Mouse (Mus musculus) C2C12 (cell line): ENCODE data around the gene Stpg2. TPM values are rescaled to one million over a fixed set of nuclear protein-coding genes. Genes with fewer than 3 reads are reported as not detected.

ENCODE experiments used
- H3K27me3 ChIP-seq: one replicate; pipeline ENCODE4 v1.6.1; 2011; ENCODE audit not compliant: control insufficient read depth, insufficient read depth, insufficient read length
- H3K36me3 ChIP-seq: one replicate; pipeline ENCODE4 v1.6.1; 2011; ENCODE audit not compliant: control insufficient read depth, insufficient read depth
- H3K4me3 ChIP-seq: one replicate; pipeline ENCODE4 v1.5.1; 2011; ENCODE audit warnings: mild to moderate bottlenecking, control low read depth; ENCODE audit not compliant: poor library complexity, insufficient read depth, severe bottlenecking
- H3K79me2 ChIP-seq: one replicate; pipeline ENCODE4 v1.6.1; 2011; ENCODE audit not compliant: control insufficient read depth, insufficient read depth
- H3K79me3 ChIP-seq: one replicate; pipeline ENCODE4 v1.6.1; 2011; ENCODE audit warnings: low read depth, control low read depth
- H3ac ChIP-seq: one replicate; pipeline ENCODE3; 2011; ENCODE audit warnings: low read depth; ENCODE audit not compliant: control insufficient read depth, insufficient read length
- CEBPB ChIP-seq: IDR thresholded peaks from one replicate; pipeline ENCODE4 v1.6.1; 2011; ENCODE audit warnings: low read depth, mild to moderate bottlenecking, control low read depth, moderate library complexity
- CTCF ChIP-seq: IDR thresholded peaks from one replicate; pipeline ENCODE4 v1.5.1; 2011; ENCODE audit not compliant: control insufficient read depth, insufficient read depth, insufficient read length
- FOSL1 ChIP-seq: IDR thresholded peaks from one replicate; pipeline ENCODE4 v1.8.0; 2011; ENCODE audit warnings: mild to moderate bottlenecking, low read length; ENCODE audit not compliant: poor library complexity, insufficient read depth, severe bottlenecking
- MAX ChIP-seq: IDR thresholded peaks from one replicate; pipeline ENCODE4 v1.6.1; 2011; ENCODE audit warnings: mild to moderate bottlenecking, control low read depth
- MYOD1 ChIP-seq: IDR thresholded peaks from one replicate; pipeline ENCODE4 v1.6.1; 2011; ENCODE audit warnings: low read depth; ENCODE audit not compliant: control insufficient read depth, insufficient read length
- MYOG ChIP-seq: IDR thresholded peaks from one replicate; pipeline ENCODE4 v1.6.1; 2011; ENCODE audit not compliant: control insufficient read depth, insufficient read length; ENCODE audit errors: extremely low read depth
- USF1 ChIP-seq: IDR thresholded peaks from one replicate; pipeline ENCODE4 v1.6.1; 2011; ENCODE audit warnings: low read depth, mild to moderate bottlenecking, control low read depth, moderate library complexity
- polyA plus RNA-seq: library from polyadenylated mRNA; unstranded; fragments of >200 nt; fragmentation: generic; extraction: Trizol; gene quantifications from one replicate; pipeline ENCODE4 v1.2.1, GENCODE M21; 2012; ENCODE audit warnings: missing spikeins

Gene Stpg2
- polyA plus RNA-seq, 1 experiment: not detected

DNA sequence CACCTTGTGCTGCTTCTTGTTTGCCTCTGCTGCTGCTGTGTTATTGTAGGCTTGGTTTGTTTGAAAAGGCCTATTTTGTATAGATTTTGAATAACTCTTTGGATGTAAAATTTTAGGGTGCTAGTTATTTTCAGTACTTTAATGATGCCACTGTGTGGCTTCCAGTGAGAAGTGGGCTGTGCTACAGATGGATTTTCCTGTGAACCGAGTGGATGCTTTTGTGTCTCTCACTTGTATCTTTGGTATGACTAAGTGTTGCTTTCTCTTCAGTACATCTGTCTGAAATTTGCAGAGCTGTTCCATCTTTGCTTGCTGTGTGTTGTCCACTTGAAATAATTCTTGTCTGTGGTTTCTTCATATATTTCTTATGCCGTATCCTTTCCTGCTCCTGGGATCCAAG is 106.2 kb downstream of the Stpg2 start:
- no peaks in the 10 kb centered on the region for H3K36me3 ChIP-seq
- H3ac ChIP-seq: no peak overlapping the region
- H3K4me3 ChIP-seq: no peak overlapping the region
- H3K79me3 ChIP-seq: no peaks in the 10 kb centered on the region
- no peaks in the 10 kb centered on the region for H3K79me2 ChIP-seq
- TF ChIP-seq FOSL1 (no peak), MYOD1 (no peak), MYOG (no peak), CTCF (no peak), MAX (no peak), USF1 (no peak), CEBPB (no peak)
- no peaks in the 10 kb centered on the region for H3K27me3 ChIP-seq

DNA sequence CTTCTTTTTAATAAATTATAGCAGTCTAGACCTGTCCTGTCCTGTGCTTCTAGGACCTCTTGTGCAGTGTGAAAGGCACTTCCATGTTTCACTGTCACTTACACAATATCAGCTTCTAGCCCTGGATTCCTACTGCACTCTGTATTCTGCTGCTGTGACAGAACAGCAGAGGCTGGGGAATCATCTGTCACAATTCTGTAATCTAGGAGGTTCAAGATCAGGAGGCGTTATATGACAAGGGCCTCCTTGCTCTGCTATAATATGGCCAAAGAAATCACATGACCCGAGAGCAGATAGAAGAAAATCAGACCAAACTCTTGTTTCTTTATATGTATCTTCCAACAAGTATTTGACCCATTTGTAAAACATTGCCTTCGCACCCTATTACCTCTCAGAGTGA is 175.0 kb downstream of the Stpg2 start:
- no peak for TF ChIP-seq MAX
- no peak for TF ChIP-seq MYOD1
- no peak for TF ChIP-seq MYOG
- no peak for TF ChIP-seq CEBPB
- no peak for TF ChIP-seq FOSL1
- TF ChIP-seq USF1: no peak
- no peak for TF ChIP-seq CTCF
- Histone ChIP-seq H3K36me3 (no peaks in the 10 kb centered on the region), H3K79me3 (no peaks in the 10 kb centered on the region), H3K4me3 (no peak overlapping the region), H3K27me3 (no peaks in the 10 kb centered on the region), H3K79me2 (no peaks in the 10 kb centered on the region), H3ac (no peak overlapping the region)

DNA sequence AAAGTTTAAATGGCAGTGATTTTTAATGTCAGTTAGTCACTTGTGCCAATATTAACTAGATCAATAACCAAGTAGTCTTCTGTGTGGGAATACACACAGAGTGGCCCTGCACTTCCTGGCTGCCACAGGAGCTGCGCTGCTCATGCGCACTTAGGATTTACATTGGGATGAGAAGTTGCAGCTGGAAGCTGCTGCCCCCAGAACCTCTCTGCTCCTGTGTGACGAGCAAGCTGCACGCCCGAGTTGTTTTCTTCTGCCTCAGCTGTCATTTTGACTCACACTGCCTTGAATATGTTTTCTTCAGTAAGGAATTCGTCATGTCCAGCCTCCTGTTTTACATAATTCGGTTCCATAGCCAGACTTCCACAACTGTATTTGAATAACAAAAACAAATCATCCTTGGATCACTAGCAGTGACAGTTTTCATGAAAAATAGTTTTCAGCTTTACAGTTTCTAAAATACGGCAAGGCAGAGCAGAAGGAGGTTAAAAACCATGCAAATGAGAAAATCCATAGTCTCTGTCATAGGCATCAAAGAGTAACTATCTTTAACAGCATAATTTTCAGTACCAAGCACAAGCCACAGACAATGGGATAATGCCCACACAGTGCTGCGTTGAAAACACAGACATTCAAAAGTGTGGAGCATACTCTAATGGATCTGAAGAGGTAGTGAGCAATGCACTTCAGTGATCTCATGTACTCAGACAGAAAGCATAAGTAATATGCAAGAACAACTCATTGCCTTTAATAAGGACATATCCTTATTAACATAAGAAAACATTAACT is 191.8 kb downstream of the Stpg2 start:
- Histone ChIP-seq H3K79me2 (no peaks in the 10 kb centered on the region), H3K79me3 (no peaks in the 10 kb centered on the region), H3K27me3 (no peaks in the 10 kb centered on the region), H3ac (no peak overlapping the region), H3K4me3 (no peak overlapping the region), H3K36me3 (no peaks in the 10 kb centered on the region)
- no peak for TF ChIP-seq CTCF
- TF ChIP-seq MYOD1: no peak
- no peak for TF ChIP-seq MAX
- TF ChIP-seq CEBPB: no peak
- no peak for TF ChIP-seq FOSL1
- no peak for TF ChIP-seq USF1
- TF ChIP-seq MYOG: no peak

DNA sequence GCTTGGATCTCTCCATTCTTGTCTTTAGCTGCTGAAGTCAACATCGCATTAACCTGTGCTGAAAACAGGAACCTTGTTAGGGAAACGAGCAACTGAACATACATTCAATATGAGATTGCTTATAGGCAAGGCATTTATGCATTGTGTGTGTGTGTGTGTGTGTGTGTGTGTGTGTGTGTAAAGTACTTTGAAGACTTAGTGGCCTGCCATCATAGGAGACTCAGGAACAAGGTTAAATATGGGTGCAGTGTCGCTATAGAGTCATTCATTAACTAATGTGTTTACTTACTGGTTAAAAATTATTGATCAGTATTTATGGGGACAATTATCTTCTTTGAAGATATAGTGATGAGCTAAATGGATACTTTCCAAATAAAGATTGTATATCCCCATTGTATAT is 199.2 kb downstream of the Stpg2 start:
- Histone ChIP-seq H3ac (no peak overlapping the region), H3K4me3 (no peak overlapping the region), H3K79me3 (no peaks in the 10 kb centered on the region), H3K36me3 (no peaks in the 10 kb centered on the region), H3K27me3 (no peaks in the 10 kb centered on the region), H3K79me2 (no peaks in the 10 kb centered on the region)
- TF ChIP-seq MYOG: no peak
- no peak for TF ChIP-seq CTCF
- TF ChIP-seq MYOD1: no peak
- TF ChIP-seq FOSL1: no peak
- TF ChIP-seq CEBPB: no peak
- TF ChIP-seq USF1: no peak
- TF ChIP-seq MAX: no peak

DNA sequence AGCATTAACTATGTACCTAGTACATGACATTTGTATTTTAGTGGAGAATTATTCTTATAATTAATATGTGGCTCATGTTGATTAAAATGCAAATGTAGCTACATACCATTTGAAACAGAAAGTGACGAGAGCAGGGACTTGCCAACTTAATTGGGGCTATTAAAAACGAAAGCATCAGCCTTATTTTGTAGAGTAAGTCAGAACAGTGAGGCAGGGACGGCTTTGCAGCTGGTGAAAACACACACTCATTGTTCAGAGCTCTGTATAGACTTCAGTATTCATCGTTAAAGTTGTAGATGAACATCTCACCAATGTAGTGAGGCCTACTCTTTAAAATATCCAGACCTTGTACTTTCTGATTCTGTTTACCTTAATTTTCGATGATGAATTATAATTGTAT is 213.6 kb downstream of the Stpg2 start:
- Histone ChIP-seq H3K4me3 (no peak overlapping the region), H3K27me3 (no peaks in the 10 kb centered on the region), H3K79me2 (no peaks in the 10 kb centered on the region), H3ac (no peak overlapping the region), H3K36me3 (no peaks in the 10 kb centered on the region), H3K79me3 (no peaks in the 10 kb centered on the region)
- no peak for TF ChIP-seq CEBPB
- TF ChIP-seq MYOG: no peak
- no peak for TF ChIP-seq USF1
- no peak for TF ChIP-seq CTCF
- no peak for TF ChIP-seq FOSL1
- no peak for TF ChIP-seq MAX
- no peak for TF ChIP-seq MYOD1

DNA sequence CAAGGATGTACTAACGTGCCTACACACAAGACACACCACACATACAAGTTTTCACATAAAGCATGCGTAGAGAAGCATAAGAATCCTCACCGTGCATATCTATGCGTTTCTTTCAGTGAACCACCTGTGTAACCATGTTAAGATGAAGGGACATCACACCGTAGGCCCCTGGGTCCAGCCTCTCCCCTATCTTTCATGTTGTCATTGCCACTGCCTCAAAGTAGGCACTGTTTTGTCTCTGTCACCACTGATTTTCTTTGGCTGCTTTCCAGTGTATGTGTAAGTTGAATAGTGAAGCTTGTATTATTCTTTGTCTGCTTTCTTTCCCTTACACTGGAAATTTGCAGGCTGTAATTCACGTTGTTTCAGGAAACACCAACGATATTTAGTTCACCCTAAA is 236.7 kb downstream of the Stpg2 start:
- Histone ChIP-seq H3K79me3 (no peaks in the 10 kb centered on the region), H3K27me3 (no peaks in the 10 kb centered on the region), H3K4me3 (no peak overlapping the region), H3ac (no peak overlapping the region), H3K79me2 (no peaks in the 10 kb centered on the region), H3K36me3 (no peaks in the 10 kb centered on the region)
- TF ChIP-seq CTCF (no peak), MYOG (no peak), FOSL1 (no peak)
